Mouse (Mus musculus): ENCODE data around the gene 1810062G17Rik. TPM values are rescaled to one million over a fixed set of nuclear protein-coding genes. Genes with fewer than 3 reads are reported as not detected.

1810062G17Rik gene
- total RNA-seq (2014; rRNA removed) (not detected in 2 replicates), polyA plus RNA-seq (2015; fragmentation: Nextera tagmentation; extraction: Ambion mirVana) (0.23 and 0.44 TPM in 2 replicates)

DNA sequence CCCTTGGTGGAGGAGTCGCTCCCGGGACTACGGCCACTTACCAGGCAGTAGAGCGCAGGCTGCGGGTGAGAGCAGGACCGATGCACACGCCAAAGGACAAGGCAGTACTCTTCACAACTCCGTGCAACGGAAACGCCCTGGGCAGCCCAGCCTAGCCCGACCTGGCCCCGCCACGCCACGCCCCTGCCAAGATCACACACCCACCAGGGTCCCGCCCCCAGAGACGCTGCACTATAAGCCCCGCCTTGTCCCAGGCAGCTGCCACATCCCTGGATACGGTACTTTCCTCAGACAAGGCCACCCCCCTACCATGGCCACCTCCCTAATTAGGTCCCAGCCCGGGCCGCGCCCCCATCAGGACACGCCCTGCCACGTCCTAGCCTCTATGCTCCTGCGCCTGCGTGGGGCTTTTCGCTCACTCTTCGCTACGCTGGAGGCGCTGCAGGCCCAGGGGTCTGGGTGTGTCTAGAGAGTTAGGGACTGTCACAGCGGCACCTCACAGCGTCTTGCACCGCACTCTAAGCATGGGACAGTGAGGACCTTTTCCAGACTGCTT is at the start of gene 1810062G17Rik, which contains the start of gene Anxa5:
Gene 1810062G17Rik, plus strand, starts transcription at position 406 of the 556 bp plus-strand sequence.
Gene Anxa5, minus strand, starts transcription at position 363 of the 556 bp plus-strand sequence.
- H3K36me3 ChIP-seq (ENCODE audit: insufficient read depth, low read length) = no peaks in the 10 kb centered on the region
- H3K27ac ChIP-seq (ENCODE audit: low read depth, low read length) = peak within 1 kb of the TSS; percentile 59; the same call in 1 of the 2 replicates
- peak within 1 kb of the TSS; percentile 99 for H3K4me2 ChIP-seq (ENCODE audit: low read depth, low read length, poor library complexity, severe bottlenecking)
- H3K9ac ChIP-seq (replicated peaks; ENCODE audit: low read length, poor library complexity, severe bottlenecking) = peak within 1 kb of the TSS; percentile 57
- no peaks in the 10 kb centered on the region for H3K27me3 ChIP-seq (ENCODE audit: insufficient read depth, low read length)
- 0 out of 2 replicates have a peak, but pooled peaks cover 7% of the 10 kb centered on the region for H3K4me1 ChIP-seq (ENCODE audit: insufficient read depth, low read length)
- H3K9me3 ChIP-seq (ENCODE audit: low read length) = no peaks in the 10 kb centered on the region
- peak; percentile 93 for ATAC-seq (ENCODE audit: low FRiP score)
- peak; percentile 67 for TF ChIP-seq CTCF (IDR thresholded peaks at IDR 0.05)
- H3K4me3 ChIP-seq (ENCODE audit: low read depth, low read length) = peak within 1 kb of the TSS; percentile 51
- WGBS = under 1% methylated on average over 32 of the region's 32 CpGs
- peak; percentile 89 for DNase-seq (ENCODE audit: low spot score)

- 94% methylated on average over 8 of the region's 8 CpGs for WGBS
- ATAC-seq (ENCODE audit: low FRiP score) = no peak
Measured at GRCm38 (mm10) chr3:36427386-36427785, 48.4 kb upstream of the 1810062G17Rik start.

DNA sequence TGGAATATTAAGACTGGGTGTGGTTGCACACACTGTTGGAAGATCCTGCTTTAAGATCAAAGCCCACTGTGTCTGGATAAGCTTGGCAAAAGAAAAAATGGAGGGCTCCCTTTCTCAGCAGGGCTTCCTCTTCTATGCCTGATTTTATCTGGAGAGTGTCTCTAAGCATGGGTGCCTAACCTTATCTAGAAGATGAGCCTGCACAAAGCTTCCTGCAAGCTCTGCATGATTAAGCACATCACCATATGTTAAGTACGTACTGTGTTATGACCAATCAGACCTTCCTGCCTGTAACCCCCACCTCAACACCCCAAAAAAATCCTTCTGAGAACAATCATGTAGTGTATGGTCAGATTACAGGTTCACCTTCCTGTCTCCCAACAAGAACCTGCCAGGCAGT is 45.4 kb upstream of the 1810062G17Rik start:
- Histone ChIP-seq H3K27ac (ENCODE audit: low read depth, low read length) (no peak overlapping the region), H3K36me3 (ENCODE audit: insufficient read depth, low read length) (no peaks in the 10 kb centered on the region), H3K9me3 (ENCODE audit: low read length) (no peaks in the 10 kb centered on the region), H3K27me3 (ENCODE audit: insufficient read depth, low read length) (no peaks in the 10 kb centered on the region), H3K4me2 (ENCODE audit: low read depth, low read length, poor library complexity, severe bottlenecking) (no peak overlapping the region), H3K4me3 (ENCODE audit: low read depth, low read length) (no peak overlapping the region), H3K9ac (replicated peaks; ENCODE audit: low read length, poor library complexity, severe bottlenecking) (no peak overlapping the region), H3K4me1 (ENCODE audit: insufficient read depth, low read length) (no peaks in the 10 kb centered on the region)
- TF ChIP-seq CTCF (IDR thresholded peaks at IDR 0.05) = no peak
- ATAC-seq (ENCODE audit: low FRiP score) = no peak; the same call in 1 of the 2 replicates
- WGBS = 88% methylated on average over 1 of the region's 1 CpGs
- DNase-seq (ENCODE audit: low spot score) = no peak

More at GRCm38 (mm10) chr3:36427386-36427785, 48.4 kb upstream of the 1810062G17Rik start:
- H3K27me3 ChIP-seq (ENCODE audit: insufficient read depth, low read length) = no peaks in the 10 kb centered on the region
- no peak overlapping the region for H3K27ac ChIP-seq (ENCODE audit: low read depth, low read length)
- no peak overlapping the region for H3K9ac ChIP-seq (replicated peaks; ENCODE audit: low read length, poor library complexity, severe bottlenecking)
- H3K4me2 ChIP-seq (ENCODE audit: low read depth, low read length, poor library complexity, severe bottlenecking) = no peak overlapping the region
- no peak overlapping the region for H3K4me3 ChIP-seq (ENCODE audit: low read depth, low read length)
- no peaks in the 10 kb centered on the region for H3K4me1 ChIP-seq (ENCODE audit: insufficient read depth, low read length)
- DNase-seq (ENCODE audit: low spot score) = no peak
- H3K9me3 ChIP-seq (ENCODE audit: low read length) = no peaks in the 10 kb centered on the region
- TF ChIP-seq CTCF (IDR thresholded peaks at IDR 0.05) = no peak
- H3K36me3 ChIP-seq (ENCODE audit: insufficient read depth, low read length) = no peaks in the 10 kb centered on the region

- no peak overlapping the region for H3K27ac ChIP-seq (ENCODE audit: low read depth, low read length)
- WGBS = 82% methylated on average over 4 of the region's 4 CpGs
- H3K4me1 ChIP-seq (ENCODE audit: insufficient read depth, low read length) = no peaks in the 10 kb centered on the region
- no peak overlapping the region for H3K9ac ChIP-seq (replicated peaks; ENCODE audit: low read length, poor library complexity, severe bottlenecking)
- H3K4me2 ChIP-seq (ENCODE audit: low read depth, low read length, poor library complexity, severe bottlenecking) = no peak overlapping the region
- DNase-seq (ENCODE audit: low spot score) (no peak), ATAC-seq (ENCODE audit: low FRiP score) (no peak)
- H3K36me3 ChIP-seq (ENCODE audit: insufficient read depth, low read length) = no peaks in the 10 kb centered on the region
- H3K27me3 ChIP-seq (ENCODE audit: insufficient read depth, low read length) = no peaks in the 10 kb centered on the region
- TF ChIP-seq CTCF (IDR thresholded peaks at IDR 0.05) = no peak
- H3K9me3 ChIP-seq (ENCODE audit: low read length) = no peaks in the 10 kb centered on the region
- no peak overlapping the region for H3K4me3 ChIP-seq (ENCODE audit: low read depth, low read length)
Measured at GRCm38 (mm10) chr3:36440280-36440679, 35.5 kb upstream of the 1810062G17Rik start.

GRCm38 (mm10) chr3:36442426-36442825 is 33.3 kb upstream of the 1810062G17Rik start:
- H3K9me3 ChIP-seq (ENCODE audit: low read length) = no peaks in the 10 kb centered on the region
- H3K27ac ChIP-seq (ENCODE audit: low read depth, low read length) = no peak overlapping the region
- peak; percentile 41; the same call in 1 of the 2 replicates for ATAC-seq (ENCODE audit: low FRiP score)
- no peak overlapping the region for H3K9ac ChIP-seq (replicated peaks; ENCODE audit: low read length, poor library complexity, severe bottlenecking)
- H3K4me1 ChIP-seq (ENCODE audit: insufficient read depth, low read length) = no peaks in the 10 kb centered on the region
- peak; percentile 91 for TF ChIP-seq CTCF (IDR thresholded peaks at IDR 0.05)
- 0% methylated on average over 2 of the region's 2 CpGs for WGBS
- H3K36me3 ChIP-seq (ENCODE audit: insufficient read depth, low read length) = no peaks in the 10 kb centered on the region
- peak; percentile 83 for DNase-seq (ENCODE audit: low spot score)
- H3K4me3 ChIP-seq (ENCODE audit: low read depth, low read length) = no peak overlapping the region
- H3K4me2 ChIP-seq (ENCODE audit: low read depth, low read length, poor library complexity, severe bottlenecking) = no peak overlapping the region
- H3K27me3 ChIP-seq (ENCODE audit: insufficient read depth, low read length) = no peaks in the 10 kb centered on the region

DNA sequence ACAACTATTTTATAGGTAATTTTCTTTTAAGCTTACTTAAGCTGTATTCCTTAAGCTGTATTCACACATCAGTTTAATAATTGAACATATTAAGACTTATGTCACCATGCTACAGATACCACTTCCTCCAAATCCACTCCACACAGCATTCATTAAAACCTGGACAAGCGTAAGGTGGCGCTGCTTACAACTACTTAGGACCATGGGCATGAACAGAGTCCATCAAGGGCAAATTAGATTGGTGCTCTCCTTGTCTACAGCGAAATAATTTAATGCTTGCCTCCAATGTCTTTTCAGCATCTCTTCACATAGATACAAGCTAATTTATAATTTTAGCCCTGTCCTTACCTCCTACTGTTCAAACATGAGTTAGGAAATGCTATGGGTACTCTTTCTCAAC is 29.7 kb upstream of the 1810062G17Rik start:
- TF ChIP-seq CTCF (IDR thresholded peaks at IDR 0.05) = peak; percentile 13; the same call in 1 of the 2 replicates
- Histone ChIP-seq H3K36me3 (ENCODE audit: insufficient read depth, low read length) (no peaks in the 10 kb centered on the region), H3K9me3 (ENCODE audit: low read length) (no peaks in the 10 kb centered on the region), H3K4me3 (ENCODE audit: low read depth, low read length) (no peak overlapping the region), H3K9ac (replicated peaks; ENCODE audit: low read length, poor library complexity, severe bottlenecking) (no peak overlapping the region), H3K4me1 (ENCODE audit: insufficient read depth, low read length) (no peaks in the 10 kb centered on the region), H3K4me2 (ENCODE audit: low read depth, low read length, poor library complexity, severe bottlenecking) (no peak overlapping the region), H3K27ac (ENCODE audit: low read depth, low read length) (no peak overlapping the region), H3K27me3 (ENCODE audit: insufficient read depth, low read length) (no peaks in the 10 kb centered on the region)
- 94% methylated on average over 3 of the region's 3 CpGs for WGBS
- DNase-seq (ENCODE audit: low spot score) (no peak), ATAC-seq (ENCODE audit: low FRiP score) (no peak)

Data from midbrain, postnatal 0 days (tissue).